Mouse (Mus musculus): ENCODE data around the gene Olfr707.
"Not testable (repeated sequence)": the region's sequence is repeated elsewhere in the genome, so short reads cannot be mapped to it uniquely, and the experiment has no call there.

Olfr707 gene

GRCm38 (mm10) chr7:106901141-106901540, at the start of gene Olfr707:
Olfr707 (minus strand) TSS chr7:106901241.
- not testable (repeated sequence) for DNase-seq (ENCODE audit: extremely low spot score, low read depth, low spot score)

GRCm38 (mm10) chr7:106948212-106948611, 47.2 kb upstream of the Olfr707 start, which contains the start of gene Olfr710:
Olfr710 (minus strand) TSS chr7:106948312.
- DNase-seq (ENCODE audit: extremely low spot score, low read depth, low spot score) = no peak

GRCm38 (mm10) chr7:106932119-106932518, 31.1 kb upstream of the Olfr707 start, which contains the start of gene Olfr709-ps1:
Olfr709-ps1 (minus strand) TSS chr7:106932219.
- DNase-seq (ENCODE audit: extremely low spot score, low read depth, low spot score) = no peak

- DNase-seq (ENCODE audit: extremely low spot score, low read depth, low spot score) = not testable (repeated sequence)
Observed at GRCm38 (mm10) chr7:106920961-106921360, 19.9 kb upstream of the Olfr707 start.

GRCm38 (mm10) chr7:106907676-106908075, 6.6 kb upstream of the Olfr707 start, which contains the start of gene Olfr1532-ps1:
Olfr1532-ps1 (plus strand) TSS chr7:106908001.
- DNase-seq (ENCODE audit: extremely low spot score, low read depth, low spot score) = no peak

GRCm38 (mm10) chr7:106888062-106888461, 13.0 kb downstream of the Olfr707 start, which contains the start of gene Olfr706:
Olfr706 (minus strand) TSS chr7:106888162.
- DNase-seq (ENCODE audit: extremely low spot score, low read depth, low spot score) = no peak

- no peak for DNase-seq (ENCODE audit: extremely low spot score, low read depth, low spot score)
Observed at GRCm38 (mm10) chr7:106876791-106877190, 24.2 kb downstream of the Olfr707 start, which contains the start of gene Olfr705. Olfr705 (minus strand) TSS chr7:106876891.

- DNase-seq (ENCODE audit: extremely low spot score, low read depth, low spot score) = no peak
Observed at GRCm38 (mm10) chr7:106862885-106863284, 38.2 kb downstream of the Olfr707 start, which contains the start of gene Olfr704. Olfr704 (plus strand) TSS chr7:106863185.

- no peak for DNase-seq (ENCODE audit: extremely low spot score, low read depth, low spot score)
Observed at GRCm38 (mm10) chr7:106843060-106843459, 58.0 kb downstream of the Olfr707 start, which contains the start of gene Olfr703. Olfr703 (plus strand) TSS chr7:106843360.
